ENCODE assay signal across 9 mouse cellular contexts in genomic region chr2:158359757-158360620, GRCm38 (mm10). TPM values are rescaled to one million over a fixed set of nuclear protein-coding genes. Genes with fewer than 3 reads are reported as not detected.
DNase-seq lines count a peak whose midpoint lies in the region; ATAC-seq and TF ChIP-seq lines count a peak whose summit lies in the region.
"Had no signal": no experiment of that assay in that cellular context is flagged by ENCODE, and none has a peak within 500 bp of the region (broad histone marks: within the 10 kb centered on the region; RNA-seq: fewer than 3 reads in every experiment).

No protein-coding gene starts in this region.

- DNase-seq in lung, embryonic 14.5 days = no peak
- DNase-seq in lung, postnatal 14 days = no peak
- DNase-seq in forebrain, embryonic 10.5 days (ENCODE audit: extremely low spot score, low spot score) = no peak
- no peak for DNase-seq in kidney, postnatal 0 days (ENCODE audit: low spot score)
- no peak for DNase-seq in lung, postnatal 25 days (ENCODE audit: low spot score)
- DNase-seq in adrenal gland, adult 8-10 months = no peak
- no peak for DNase-seq in adrenal gland, postnatal 14 days
- DNase-seq: spleen, adult 18-20 months had no signal

- peak overlapping the region; percentile 83 for H3K9ac ChIP-seq in lung, embryonic 14.5 days
- peak overlapping the region; percentile 83 for H3K9ac ChIP-seq in kidney, postnatal 0 days (ENCODE audit: low read depth, low read length)
- H3K9ac ChIP-seq in neural tube, embryonic 13.5 days = peak overlapping the region; percentile 95

- peaks cover 55% of the 10 kb centered on the region for H3K36me3 ChIP-seq in lung, embryonic 14.5 days (ENCODE audit: insufficient read depth)
- peaks cover 56% of the 10 kb centered on the region for H3K36me3 ChIP-seq in forebrain, embryonic 10.5 days (replicated peaks)
- peaks cover 49% of the 10 kb centered on the region for H3K36me3 ChIP-seq in kidney, postnatal 0 days (ENCODE audit: insufficient read depth, low read length)
- peaks cover 52% of the 10 kb centered on the region for H3K36me3 ChIP-seq in neural tube, embryonic 13.5 days

- TF ChIP-seq CTCF in lung, embryonic 14.5 days (IDR thresholded peaks at IDR 0.05; ENCODE audit: low read depth) = no peak
- TF ChIP-seq CTCF in kidney, postnatal 0 days (IDR thresholded peaks at IDR 0.05; ENCODE audit: low read depth) = no peak

- 53% methylated on average over 12 of the region's 12 CpGs for WGBS in lung, embryonic 14.5 days
- 75% methylated on average over 12 of the region's 12 CpGs for WGBS in forebrain, embryonic 10.5 days
- WGBS in kidney, postnatal 0 days = 42% methylated on average over 12 of the region's 12 CpGs
- WGBS in neural tube, embryonic 13.5 days = 73% methylated on average over 12 of the region's 12 CpGs

- H3K27ac ChIP-seq in lung, embryonic 14.5 days (ENCODE audit: low read depth) = 0 out of 2 replicates have a peak overlapping the region, but pooled peaks have one; percentile 38
- peak overlapping the region; percentile 95 for H3K27ac ChIP-seq in forebrain, embryonic 10.5 days
- H3K27ac ChIP-seq in kidney, postnatal 0 days = no peak overlapping the region
- 0 out of 2 replicates have a peak overlapping the region, but pooled peaks have one; percentile 82 for H3K27ac ChIP-seq in neural tube, embryonic 13.5 days (replicated peaks)

- H3K4me2 ChIP-seq in lung, embryonic 14.5 days = peak overlapping the region; percentile 83
- peak overlapping the region; percentile 67 for H3K4me2 ChIP-seq in kidney, postnatal 0 days (ENCODE audit: low read length)
- peak overlapping the region; percentile 90 for H3K4me2 ChIP-seq in neural tube, embryonic 13.5 days

- H3K4me1 ChIP-seq in lung, embryonic 14.5 days (ENCODE audit: insufficient read depth) = no peaks in the 10 kb centered on the region
- H3K4me1 ChIP-seq in forebrain, embryonic 10.5 days = peaks cover 26% of the 10 kb centered on the region
- peaks cover 9% of the 10 kb centered on the region; the same call in 1 of the 2 replicates for H3K4me1 ChIP-seq in kidney, postnatal 0 days (replicated peaks; ENCODE audit: insufficient read depth, low read length)
- H3K4me1 ChIP-seq in neural tube, embryonic 13.5 days (replicated peaks) = peaks cover 34% of the 10 kb centered on the region

- H3K9me3 ChIP-seq in lung, embryonic 14.5 days (ENCODE audit: low read depth, low read length) = no peaks in the 10 kb centered on the region
- no peaks in the 10 kb centered on the region for H3K9me3 ChIP-seq in forebrain, embryonic 10.5 days
- H3K9me3 ChIP-seq in kidney, postnatal 0 days (replicated peaks; ENCODE audit: low read length) = no peaks in the 10 kb centered on the region
- no peaks in the 10 kb centered on the region for H3K9me3 ChIP-seq in neural tube, embryonic 13.5 days

- ATAC-seq in lung, embryonic 14.5 days (ENCODE audit: insufficient read depth) = no peak
- ATAC-seq in kidney, postnatal 0 days (replicated peaks; ENCODE audit: low FRiP score, low read depth) = no peak
- no peak for ATAC-seq in neural tube, embryonic 13.5 days (ENCODE audit: low read depth)

- no peaks in the 10 kb centered on the region for H3K27me3 ChIP-seq in lung, embryonic 14.5 days (ENCODE audit: insufficient read depth, low read length)
- H3K27me3 ChIP-seq in forebrain, embryonic 10.5 days (ENCODE audit: poor library complexity, severe bottlenecking) = no peaks in the 10 kb centered on the region
- no peaks in the 10 kb centered on the region for H3K27me3 ChIP-seq in kidney, postnatal 0 days (ENCODE audit: insufficient read depth, low read length)
- H3K27me3 ChIP-seq in neural tube, embryonic 13.5 days = no peaks in the 10 kb centered on the region

- peak overlapping the region; percentile 67 for H3K4me3 ChIP-seq in lung, embryonic 14.5 days (ENCODE audit: low read depth, low read length)
- H3K4me3 ChIP-seq in forebrain, embryonic 10.5 days = peak overlapping the region; percentile 88
- peak overlapping the region; percentile 58 for H3K4me3 ChIP-seq in kidney, postnatal 0 days (replicated peaks; ENCODE audit: low read depth, low read length)
- peak overlapping the region; percentile 91 for H3K4me3 ChIP-seq in neural tube, embryonic 13.5 days

RNA-seq across cellular contexts. Expression of gene Snhg11, which starts 15.4 kb away (rescaled TPM):
- polyA plus RNA-seq in lung, embryonic 14.5 days (2014; fragmentation: Nextera tagmentation; extraction: Ambion mirVana) = 0.96 and 1.7 TPM in 2 replicates
- polyA plus RNA-seq in forebrain, embryonic 10.5 days (2016; fragmentation: Nextera tagmentation; extraction: Ambion mirVana) = 16.2 and 17.9 TPM in 2 replicates
- 2.9 and 3.5 TPM in 2 replicates for polyA plus RNA-seq in kidney, postnatal 0 days (2015; fragmentation: Nextera tagmentation; extraction: Ambion mirVana)
- polyA plus RNA-seq in neural tube, embryonic 13.5 days (2015; fragmentation: Nextera tagmentation; extraction: Ambion mirVana) = 532 and 687 TPM in 2 replicates
- 10 to 100 TPM; 16.5 to 72.5 (median 44.2) TPM for total RNA-seq in adrenal gland, adult 8-10 months (2022)
- total RNA-seq in adrenal gland, postnatal 14 days (2021) = 3.5 and 6.6 TPM in 2 replicates

RNA-seq across cellular contexts. Expression of gene Ralgapb, which starts 49.7 kb away (rescaled TPM):
- 19.7 and 22.1 TPM in 2 replicates for polyA plus RNA-seq in lung, embryonic 14.5 days (2014; fragmentation: Nextera tagmentation; extraction: Ambion mirVana)
- 12.8 and 13.6 TPM in 2 replicates for polyA plus RNA-seq in forebrain, embryonic 10.5 days (2016; fragmentation: Nextera tagmentation; extraction: Ambion mirVana)
- 13.9 and 17.6 TPM in 2 replicates for polyA plus RNA-seq in kidney, postnatal 0 days (2015; fragmentation: Nextera tagmentation; extraction: Ambion mirVana)
- polyA plus RNA-seq in neural tube, embryonic 13.5 days (2015; fragmentation: Nextera tagmentation; extraction: Ambion mirVana) = 22.1 and 23.5 TPM in 2 replicates
- total RNA-seq in adrenal gland, adult 8-10 months (2022) = 10 to 100 TPM; 70.4 to 97.0 (median 85.3) TPM
- total RNA-seq in adrenal gland, postnatal 14 days (2021) = 44.8 and 47.3 TPM in 2 replicates

RNA-seq across cellular contexts. Expression of gene Lbp, which starts 53.7 kb away (rescaled TPM):
- 8.3 and 9.9 TPM in 2 replicates for polyA plus RNA-seq in lung, embryonic 14.5 days (2014; fragmentation: Nextera tagmentation; extraction: Ambion mirVana)
- 1.9 and 2.0 TPM in 2 replicates for polyA plus RNA-seq in forebrain, embryonic 10.5 days (2016; fragmentation: Nextera tagmentation; extraction: Ambion mirVana)
- polyA plus RNA-seq in kidney, postnatal 0 days (2015; fragmentation: Nextera tagmentation; extraction: Ambion mirVana) = 32.1 and 34.6 TPM in 2 replicates
- polyA plus RNA-seq in neural tube, embryonic 13.5 days (2015; fragmentation: Nextera tagmentation; extraction: Ambion mirVana) = 5.2 and 5.3 TPM in 2 replicates
- total RNA-seq in adrenal gland, adult 8-10 months (2022) = 10 to 100 TPM; 17.7 to 53.5 (median 24.9) TPM
- 19.6 and 34.2 TPM in 2 replicates for total RNA-seq in adrenal gland, postnatal 14 days (2021)

Comparison
In these comparisons a context has a peak if more than half of its experiments do, and no peak if none do; other contexts are left out.
1. RNA of gene Snhg11, which starts 15.4 kb away (polyA plus RNA-seq): 532 to 687 TPM in neural tube, embryonic 13.5 days; 16.2 to 17.9 TPM in forebrain, embryonic 10.5 days, 2.9 to 3.5 TPM in kidney, postnatal 0 days and 0.96 to 1.7 TPM in lung, embryonic 14.5 days; every median in the first group is over 10 times any median in the second.
2. Peak in every context shown above with its lines, with median percentiles within 50 percentile points of each other: H3K4me2 ChIP-seq, H3K4me3 ChIP-seq and H3K9ac ChIP-seq.